Mouse (Mus musculus) right cerebral cortex, adult 2 months (tissue): ENCODE results near the gene Pdzk1.

Source experiments
- DNase-seq, 2 experiments: peaks; one replicate each; pipeline ENCODE4 v3.0.0; 2021 to 2022; ENCODE audit warnings: low spot score in 2 of 2

The Pdzk1 gene

GRCm38 (mm10) chr3:96836414-96836813, 7.3 kb downstream of the Pdzk1 start:
- no peak for DNase-seq

- no peak for DNase-seq
Measured at GRCm38 (mm10) chr3:96838996-96839645, 10.0 kb downstream of the Pdzk1 start.

- no peak for DNase-seq
Measured at GRCm38 (mm10) chr3:96845191-96845590, 16.1 kb downstream of the Pdzk1 start.

GRCm38 (mm10) chr3:96845806-96846205, 16.7 kb downstream of the Pdzk1 start:
- DNase-seq = no peak

- DNase-seq = no peak
Measured at GRCm38 (mm10) chr3:96846985-96847384, 17.9 kb downstream of the Pdzk1 start.

- DNase-seq = no peak
Measured at GRCm38 (mm10) chr3:96847661-96848060, 18.6 kb downstream of the Pdzk1 start.

- peak in 1 of 2 experiments; percentile 23 for DNase-seq
Measured at GRCm38 (mm10) chr3:96848470-96848869, 19.4 kb downstream of the Pdzk1 start.

- no peak for DNase-seq
Measured at GRCm38 (mm10) chr3:96849168-96849727, 20.2 kb downstream of the Pdzk1 start.

- no peak for DNase-seq
Measured at GRCm38 (mm10) chr3:96852561-96852960, 23.5 kb downstream of the Pdzk1 start.

- DNase-seq = no peak
Measured at GRCm38 (mm10) chr3:96854376-96854775, 25.3 kb downstream of the Pdzk1 start.

GRCm38 (mm10) chr3:96855833-96856232, 26.7 kb downstream of the Pdzk1 start:
- no peak for DNase-seq

- no peak for DNase-seq
Measured at GRCm38 (mm10) chr3:96860498-96860897, 31.4 kb downstream of the Pdzk1 start.

- no peak for DNase-seq
Measured at GRCm38 (mm10) chr3:96867863-96868262, 38.8 kb downstream of the Pdzk1 start.

- no peak for DNase-seq
Measured at GRCm38 (mm10) chr3:96868566-96868965, 39.5 kb downstream of the Pdzk1 start.

GRCm38 (mm10) chr3:96869091-96869490, 40.0 kb downstream of the Pdzk1 start:
- no peak for DNase-seq

- peak; percentile 39 for DNase-seq
Measured at GRCm38 (mm10) chr3:96870270-96870669, 41.2 kb downstream of the Pdzk1 start.

GRCm38 (mm10) chr3:96871070-96871469, 42.0 kb downstream of the Pdzk1 start:
- no peak for DNase-seq

- DNase-seq = no peak
Measured at GRCm38 (mm10) chr3:96872501-96872900, 43.4 kb downstream of the Pdzk1 start.

GRCm38 (mm10) chr3:96874808-96875571, 45.9 kb downstream of the Pdzk1 start:
- DNase-seq = no peak

GRCm38 (mm10) chr3:96879536-96879935, 50.5 kb downstream of the Pdzk1 start:
- DNase-seq = no peak

GRCm38 (mm10) chr3:96880385-96880784, 51.3 kb downstream of the Pdzk1 start:
- no peak for DNase-seq

- peak; percentile 34 to 46 for DNase-seq
Measured at GRCm38 (mm10) chr3:96881557-96881956, 52.5 kb downstream of the Pdzk1 start.
